Mouse (Mus musculus) heart, embryonic 11.5 days (tissue): ENCODE data around the gene Ucma. TPM values are rescaled to one million over a fixed set of nuclear protein-coding genes. Genes with fewer than 3 reads are reported as not detected.
"Not testable (repeated sequence)": the region's sequence is repeated elsewhere in the genome, so short reads cannot be mapped to it uniquely, and the experiment has no call there.

ENCODE experiments used
- ATAC-seq: fragments of 200-750 bp; cut with Nextera tagmentation; replicated peaks from 2 replicates; pipeline ENCODE4 v1.8.0; 2017; ENCODE audit warnings: moderate library complexity; ENCODE audit not compliant: insufficient number of reproducible peaks, low FRiP score, low TSS enrichment
- H3K27ac ChIP-seq: fragments of 300-500 bp; sonication (generic); 2 replicates; pipeline ENCODE4 v1.5.1; 2014; ENCODE audit warnings: mild to moderate bottlenecking, low read depth, low read length
- H3K27me3 ChIP-seq: fragments of 300-500 bp; sonication (generic); 2 replicates; pipeline ENCODE4 v1.6.1; 2014; ENCODE audit warnings: mild to moderate bottlenecking, low read length, mixed read lengths; ENCODE audit not compliant: control insufficient read depth, insufficient read depth
- H3K36me3 ChIP-seq: fragments of 300-500 bp; sonication (generic); 2 replicates; pipeline ENCODE4 v1.6.1; 2014; ENCODE audit warnings: mild to moderate bottlenecking, low read length, moderate library complexity, mixed read lengths; ENCODE audit not compliant: control insufficient read depth, insufficient read depth
- H3K4me1 ChIP-seq: fragments of 300-500 bp; sonication (generic); 2 replicates; pipeline ENCODE4 v1.6.1; 2014; ENCODE audit warnings: low read length; ENCODE audit not compliant: control insufficient read depth, insufficient read depth
- H3K4me2 ChIP-seq: fragments of 300-500 bp; sonication (generic); 2 replicates; pipeline ENCODE4 v1.6.1; 2014; ENCODE audit warnings: mild to moderate bottlenecking, moderate library complexity
- H3K4me3 ChIP-seq: fragments of 300-500 bp; sonication (generic); 2 replicates; pipeline ENCODE4 v1.5.1; 2014; ENCODE audit warnings: low read depth, low read length
- H3K9ac ChIP-seq: fragments of 300-500 bp; sonication (generic); 2 replicates; pipeline ENCODE4 v1.6.1; 2014; ENCODE audit warnings: mild to moderate bottlenecking, low read depth, low read length, moderate library complexity
- H3K9me3 ChIP-seq: fragments of 300-500 bp; sonication (generic); replicated peaks from 2 replicates; pipeline ENCODE4 v1.6.1; 2016; ENCODE audit warnings: low read length; ENCODE audit not compliant: control insufficient read depth
- WGBS: fragments of 180-500 bp; shearing (Covaris S2); extraction: QIAGEN DNeasy Blood & Tissue Kit; methylation state at CpG from one replicate; pipeline ENCODE4 v1.1.7; 2014; ENCODE audit not compliant: insufficient replicate concordance; 5-methylcytosine and 5-hydroxymethylcytosine counted together
- polyA plus RNA-seq: library from polyadenylated mRNA; unstranded; fragments of >200 nt; fragmentation: Nextera tagmentation; extraction: Ambion mirVana; gene quantifications from 2 replicates; pipeline ENCODE4 v1.2.1, GENCODE M21; 2014

Ucma gene
- not detected in 2 replicates for polyA plus RNA-seq

GRCm38 (mm10) chr2:4975807-4976206 lies at the start of gene Ucma:
Gene Ucma (plus strand): TSS chr2:4976122.
- no peak for ATAC-seq
- Histone ChIP-seq H3K4me3 (no peak within 1 kb of the TSS), H3K9ac (no peak within 1 kb of the TSS), H3K27me3 (no peaks in the 10 kb centered on the region), H3K9me3 (no peaks in the 10 kb centered on the region), H3K4me1 (peaks cover 3% of the 10 kb centered on the region; the same call in 1 of the 2 replicates), H3K27ac (no peak within 1 kb of the TSS), H3K36me3 (no peaks in the 10 kb centered on the region), H3K4me2 (no peak within 1 kb of the TSS)
- WGBS, result 72% methylated on average over 5 of the region's 5 CpGs

GRCm38 (mm10) chr2:4927391-4927790 lies 48.5 kb upstream of the Ucma start:
- Histone ChIP-seq H3K27ac (no peak overlapping the region), H3K4me1 (no peaks in the 10 kb centered on the region), H3K36me3 (peaks cover 7% of the 10 kb centered on the region; the same call in 1 of the 2 replicates), H3K4me3 (no peak overlapping the region), H3K4me2 (no peak overlapping the region), H3K9ac (no peak overlapping the region), H3K27me3 (no peaks in the 10 kb centered on the region), H3K9me3 (no peaks in the 10 kb centered on the region)
- WGBS, result 78% methylated on average over 3 of the region's 3 CpGs
- no peak for ATAC-seq

GRCm38 (mm10) chr2:4929230-4929629 lies 46.7 kb upstream of the Ucma start:
- 39% methylated on average over 2 of the region's 2 CpGs for WGBS

GRCm38 (mm10) chr2:4934516-4934915 lies 41.4 kb upstream of the Ucma start:
- WGBS, result 83% methylated on average over 9 of the region's 9 CpGs
- Histone ChIP-seq H3K36me3 (peaks cover 15% of the 10 kb centered on the region; the same call in 1 of the 2 replicates), H3K4me2 (no peak overlapping the region), H3K4me1 (no peaks in the 10 kb centered on the region), H3K9ac (no peak overlapping the region), H3K27me3 (no peaks in the 10 kb centered on the region), H3K27ac (no peak overlapping the region), H3K9me3 (no peaks in the 10 kb centered on the region), H3K4me3 (no peak overlapping the region)
- ATAC-seq, result no peak

More at GRCm38 (mm10) chr2:4929230-4929629, 46.7 kb upstream of the Ucma start:
- no peaks in the 10 kb centered on the region for H3K9me3 ChIP-seq
- H3K4me1 ChIP-seq, result no peaks in the 10 kb centered on the region
- no peaks in the 10 kb centered on the region for H3K27me3 ChIP-seq
- no peak overlapping the region for H3K9ac ChIP-seq
- no peak for ATAC-seq
- H3K4me2 ChIP-seq, result no peak overlapping the region
- H3K36me3 ChIP-seq, result peaks cover 9% of the 10 kb centered on the region; the same call in 1 of the 2 replicates
- no peak overlapping the region for H3K4me3 ChIP-seq
- H3K27ac ChIP-seq, result no peak overlapping the region

GRCm38 (mm10) chr2:4937931-4938330 lies 38.0 kb upstream of the Ucma start:
- Histone ChIP-seq H3K9ac (no peak overlapping the region), H3K36me3 (0 out of 2 replicates have a peak, but pooled peaks cover 10% of the 10 kb centered on the region), H3K4me2 (no peak overlapping the region), H3K9me3 (no peaks in the 10 kb centered on the region), H3K27me3 (no peaks in the 10 kb centered on the region), H3K4me3 (no peak overlapping the region), H3K27ac (no peak overlapping the region), H3K4me1 (no peaks in the 10 kb centered on the region)
- ATAC-seq, result no peak
- 84% methylated on average over 7 of the region's 7 CpGs for WGBS

DNA sequence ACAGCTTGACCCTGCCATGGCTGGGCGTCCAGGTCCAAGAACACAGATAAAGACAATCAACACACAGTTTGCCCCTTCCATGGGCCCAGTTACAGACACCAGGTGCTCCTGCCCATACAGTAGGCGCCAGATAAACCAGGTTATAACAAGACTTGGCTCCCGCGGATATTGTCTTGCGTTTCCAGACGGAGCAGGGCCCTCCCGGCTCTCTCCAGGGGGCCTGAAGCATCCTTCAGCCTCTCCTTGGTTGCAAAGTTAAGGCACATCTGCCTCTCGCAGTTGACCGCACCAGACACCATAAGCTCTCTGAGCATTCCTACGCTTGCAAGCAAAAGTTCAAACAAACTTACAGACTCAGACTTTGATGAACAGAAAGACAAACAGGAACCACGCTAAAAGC lies 35.1 kb upstream of the Ucma start:
- Histone ChIP-seq H3K36me3 (0 out of 2 replicates have a peak, but pooled peaks cover 9% of the 10 kb centered on the region), H3K9me3 (no peaks in the 10 kb centered on the region; the same call in 1 of the 2 replicates), H3K9ac (no peak overlapping the region), H3K4me2 (no peak overlapping the region), H3K27me3 (no peaks in the 10 kb centered on the region), H3K27ac (no peak overlapping the region), H3K4me3 (no peak overlapping the region), H3K4me1 (no peaks in the 10 kb centered on the region)
- ATAC-seq, result no peak
- 84% methylated on average over 11 of the region's 11 CpGs for WGBS

GRCm38 (mm10) chr2:4949691-4950090 lies 26.2 kb upstream of the Ucma start:
- H3K4me3 ChIP-seq, H3K4me2 ChIP-seq, H3K9me3 ChIP-seq, H3K36me3 ChIP-seq, H3K27me3 ChIP-seq, ATAC-seq, H3K27ac ChIP-seq, H3K9ac ChIP-seq, H3K4me1 ChIP-seq: not testable (repeated sequence)
- 72% methylated on average over 7 of the region's 8 CpGs for WGBS

- Histone ChIP-seq H3K9me3 (0 out of 2 replicates have a peak, but pooled peaks cover 3% of the 10 kb centered on the region), H3K4me1 (no peaks in the 10 kb centered on the region), H3K27me3 (no peaks in the 10 kb centered on the region), H3K9ac (no peak overlapping the region), H3K27ac (no peak overlapping the region), H3K4me3 (no peak overlapping the region), H3K36me3 (no peaks in the 10 kb centered on the region), H3K4me2 (no peak overlapping the region)
- WGBS, result 93% methylated on average over 2 of the region's 2 CpGs
- ATAC-seq, result no peak
These were observed 24.9 kb upstream of the Ucma start for GRCm38 (mm10) chr2:4950986-4951385.

GRCm38 (mm10) chr2:4954216-4954760 lies 21.6 kb upstream of the Ucma start:
- Histone ChIP-seq H3K27me3 (no peaks in the 10 kb centered on the region), H3K9me3 (0 out of 2 replicates have a peak, but pooled peaks cover 3% of the 10 kb centered on the region), H3K4me2 (no peak overlapping the region), H3K36me3 (no peaks in the 10 kb centered on the region), H3K27ac (no peak overlapping the region), H3K4me3 (no peak overlapping the region), H3K9ac (no peak overlapping the region), H3K4me1 (no peaks in the 10 kb centered on the region)
- no peak for ATAC-seq
- 79% methylated on average over 6 of the region's 6 CpGs for WGBS
